Mouse (Mus musculus) frontal cortex, postnatal 36 days (tissue): ENCODE results near the gene Ipo4.

Source experiments
- DNase-seq, 2 experiments: peaks; one replicate each; pipeline ENCODE4 v3.0.0; 2022; ENCODE audit warnings: low spot score in 2 of 2

Gene Ipo4

GRCm38 (mm10) chr14:55589771-55590448 lies 45.8 kb downstream of the Ipo4 start:
- DNase-seq = no peak

- DNase-seq = no peak
These were observed 46.5 kb downstream of the Ipo4 start for GRCm38 (mm10) chr14:55589271-55589670.

- no peak for DNase-seq
These were observed 49.6 kb downstream of the Ipo4 start for GRCm38 (mm10) chr14:55586149-55586548.

GRCm38 (mm10) chr14:55585566-55585960 lies 50.2 kb downstream of the Ipo4 start:
- no peak for DNase-seq

GRCm38 (mm10) chr14:55584702-55585565 lies 50.8 kb downstream of the Ipo4 start, which contains the start of gene Emc9:
Emc9 (minus strand) TSS chr14:55585302.
- peak; percentile 64 to 67 for DNase-seq

- no peak for DNase-seq
These were observed 51.5 kb downstream of the Ipo4 start for GRCm38 (mm10) chr14:55584303-55584701.

GRCm38 (mm10) chr14:55581981-55582681 lies 53.6 kb downstream of the Ipo4 start:
- no peak for DNase-seq

GRCm38 (mm10) chr14:55580731-55581130 lies 55.0 kb downstream of the Ipo4 start:
- DNase-seq = no peak

- no peak for DNase-seq
These were observed 56.0 kb downstream of the Ipo4 start for GRCm38 (mm10) chr14:55579511-55580496.

GRCm38 (mm10) chr14:55578668-55579269 lies 57.0 kb downstream of the Ipo4 start:
- DNase-seq = peak in 1 of 2 experiments; percentile 24

- DNase-seq = peak; percentile 62 to 69
These were observed 57.7 kb downstream of the Ipo4 start, which contains the start of gene Psme1 for GRCm38 (mm10) chr14:55577871-55578667. Psme1 (plus strand) TSS chr14:55578123.

GRCm38 (mm10) chr14:55576376-55576775 lies 59.4 kb downstream of the Ipo4 start:
- no peak for DNase-seq

GRCm38 (mm10) chr14:55575711-55576110 lies 60.0 kb downstream of the Ipo4 start:
- no peak for DNase-seq
